Mouse (Mus musculus): ENCODE results near the gene Vmo1. TPM values are rescaled to one million over a fixed set of nuclear protein-coding genes. Genes with fewer than 3 reads are reported as not detected.

Vmo1 gene
- not detected for polyA plus RNA-seq (2014; fragmentation: Illumina TruSeq; extraction: RNeasy Lipid Tissue Mini Kit (QIAGEN cat#74804); ENCODE audit: low replicate concordance)

GRCm38 (mm10) chr11:70514288-70514687 is at the start of gene Vmo1:
Vmo1 (minus strand) TSS chr11:70514616.

DNA sequence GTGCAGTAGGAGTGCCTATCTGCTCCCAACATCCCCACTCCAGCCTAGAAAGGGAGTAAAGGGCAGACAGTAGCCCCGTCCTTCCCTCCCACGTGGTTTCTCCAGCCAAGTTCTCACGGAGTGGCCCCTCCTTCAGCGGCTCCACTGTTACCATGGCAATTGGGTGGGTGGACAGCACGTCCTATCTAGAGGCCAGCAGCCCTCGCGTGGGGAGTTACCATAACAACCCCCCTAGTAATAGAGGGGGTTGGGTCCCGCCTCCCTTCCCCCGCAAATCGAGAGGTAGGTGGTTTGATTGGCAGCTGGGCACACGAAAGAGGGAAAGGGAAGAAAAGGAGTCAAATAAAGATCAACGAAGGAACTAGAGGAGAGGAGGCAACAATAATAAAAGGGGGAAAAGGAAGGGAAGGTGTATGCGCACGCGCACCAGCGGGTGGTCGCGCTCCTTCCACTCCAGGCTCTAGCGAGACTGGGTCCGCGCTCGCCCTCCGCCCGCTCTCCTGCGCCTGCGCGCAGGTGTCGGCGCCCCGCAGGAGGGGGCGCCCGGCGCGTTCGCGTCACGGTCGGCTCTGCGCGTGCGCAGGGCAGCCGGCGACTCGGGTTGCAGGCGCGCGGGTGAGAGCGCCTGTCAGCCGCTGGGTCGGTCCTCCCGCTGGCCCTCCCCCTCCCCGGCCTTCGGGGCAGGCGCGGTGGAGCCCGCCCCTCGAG is 48.0 kb upstream of the Vmo1 start, which contains the start of gene Mink1:
Mink1 (plus strand) TSS at position 595 of the 708 bp plus-strand sequence.

DNA sequence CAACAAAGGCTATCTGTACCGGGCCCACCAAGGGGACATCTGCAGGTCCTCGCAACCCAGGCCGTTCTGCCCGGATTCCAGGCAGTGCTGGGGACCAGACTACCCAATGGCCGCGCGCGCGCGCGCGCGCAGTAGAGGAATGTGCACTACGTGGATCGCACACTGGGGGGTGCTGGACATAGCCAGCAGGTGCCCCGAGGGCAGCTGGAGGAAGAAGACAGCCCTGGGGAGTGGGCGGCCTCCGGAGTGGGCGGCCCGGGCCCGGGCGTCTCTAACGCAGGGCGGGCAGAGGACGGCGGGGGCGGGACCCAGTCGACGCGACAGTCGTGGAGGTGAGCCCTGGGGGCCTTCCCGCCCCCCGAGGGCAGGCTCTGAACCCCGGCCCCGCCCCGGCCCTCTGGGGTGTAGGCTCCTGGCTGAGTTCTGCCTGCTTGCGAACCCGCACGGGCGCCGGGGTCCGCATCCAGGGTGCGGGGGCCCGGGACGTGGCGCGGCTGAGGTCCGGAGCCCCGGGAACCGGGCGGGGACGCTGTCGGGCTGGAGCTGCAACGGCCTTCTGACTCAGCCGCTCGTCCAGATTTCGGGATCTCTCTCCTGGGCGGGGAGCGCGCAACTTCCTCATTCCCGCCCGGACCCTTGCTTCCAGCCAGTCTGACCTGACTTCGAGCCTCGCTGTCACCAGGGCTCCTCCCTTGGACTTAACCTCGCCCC is 25.6 kb upstream of the Vmo1 start, which contains the start of gene Pld2:
Pld2 (plus strand) TSS at position 188 of the 711 bp plus-strand sequence.

GRCm38 (mm10) chr11:70532839-70533238 is 18.4 kb upstream of the Vmo1 start, which contains the start of gene Gm40193:
Gm40193 (minus strand) TSS chr11:70532939.

GRCm38 (mm10) chr11:70525184-70525678 is 10.8 kb upstream of the Vmo1 start, which contains the start of gene Psmb6:
Psmb6 (plus strand) TSS chr11:70525367.

DNA sequence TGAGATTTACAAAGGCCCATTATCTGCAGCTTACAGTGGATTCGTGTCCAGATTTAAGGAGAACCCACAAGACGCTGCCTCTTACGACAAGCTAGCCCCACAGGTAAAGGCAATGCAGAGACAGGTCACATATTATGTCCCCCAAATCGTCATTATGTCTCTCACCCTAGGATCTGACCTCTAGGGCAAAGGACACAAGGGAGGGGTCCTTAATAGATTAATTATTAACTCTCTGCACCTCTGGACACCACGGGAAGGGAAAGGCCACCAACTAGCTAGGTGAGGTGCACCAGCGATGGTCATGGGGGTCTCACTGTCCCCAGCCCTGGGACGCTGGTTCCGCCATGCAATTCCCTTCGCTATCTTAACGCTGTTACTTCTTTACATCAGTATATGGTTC is 4.5 kb upstream of the Vmo1 start, which contains the start of gene Gltpd2:
Gltpd2 (plus strand) TSS at position 274 of the 400 bp plus-strand sequence.

DNA sequence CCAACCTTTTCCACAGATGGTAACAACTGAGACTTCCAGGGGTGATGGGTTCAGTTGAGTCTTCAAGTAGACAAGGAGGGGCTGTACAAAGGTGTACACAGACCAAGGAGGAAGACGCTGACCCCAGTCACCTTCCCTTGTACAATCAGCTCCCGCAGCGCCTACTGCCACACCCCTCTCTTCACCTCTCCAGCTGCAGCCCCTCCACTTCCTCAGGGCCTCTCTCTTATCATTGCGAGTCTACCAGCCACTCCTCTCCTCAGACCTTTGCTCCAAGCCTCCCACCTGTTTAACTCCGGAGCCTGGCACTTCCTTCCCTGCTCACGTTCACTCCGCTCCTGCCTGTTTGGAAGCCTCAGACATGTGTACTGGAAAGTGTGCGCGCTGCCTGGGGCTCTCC is 9.4 kb downstream of the Vmo1 start, which contains the start of gene Tm4sf5:
Tm4sf5 (plus strand) TSS at position 275 of the 400 bp plus-strand sequence.

Other genes starting within 250 kb of the Vmo1 start
- not detected for gene Alox12e, start 192.0 kb downstream of the Vmo1 start, polyA plus RNA-seq (2014; fragmentation: Illumina TruSeq; extraction: RNeasy Lipid Tissue Mini Kit (QIAGEN cat#74804); ENCODE audit: low replicate concordance)
- gene Alox15, start 162.6 kb downstream of the Vmo1 start, polyA plus RNA-seq (2014; fragmentation: Illumina TruSeq; extraction: RNeasy Lipid Tissue Mini Kit (QIAGEN cat#74804); ENCODE audit: low replicate concordance), result 1.5 TPM
- 4.5 TPM for gene Pelp1, start 104.6 kb downstream of the Vmo1 start, polyA plus RNA-seq (2014; fragmentation: Illumina TruSeq; extraction: RNeasy Lipid Tissue Mini Kit (QIAGEN cat#74804); ENCODE audit: low replicate concordance)
- 0.41 TPM for gene Arrb2, start 82.0 kb downstream of the Vmo1 start, polyA plus RNA-seq (2014; fragmentation: Illumina TruSeq; extraction: RNeasy Lipid Tissue Mini Kit (QIAGEN cat#74804); ENCODE audit: low replicate concordance)
- gene Med11, start 62.7 kb downstream of the Vmo1 start, polyA plus RNA-seq (2014; fragmentation: Illumina TruSeq; extraction: RNeasy Lipid Tissue Mini Kit (QIAGEN cat#74804); ENCODE audit: low replicate concordance), result 5.4 TPM
- gene Zmynd15, start 55.2 kb downstream of the Vmo1 start, polyA plus RNA-seq (2014; fragmentation: Illumina TruSeq; extraction: RNeasy Lipid Tissue Mini Kit (QIAGEN cat#74804); ENCODE audit: low replicate concordance), result 0.78 TPM
- gene Cxcl16, start 54.6 kb downstream of the Vmo1 start, polyA plus RNA-seq (2014; fragmentation: Illumina TruSeq; extraction: RNeasy Lipid Tissue Mini Kit (QIAGEN cat#74804); ENCODE audit: low replicate concordance), result 16.5 TPM
- 293 TPM for gene Tm4sf5, start 9.4 kb downstream of the Vmo1 start, polyA plus RNA-seq (2014; fragmentation: Illumina TruSeq; extraction: RNeasy Lipid Tissue Mini Kit (QIAGEN cat#74804); ENCODE audit: low replicate concordance)
- gene Gltpd2, start 4.6 kb upstream of the Vmo1 start, polyA plus RNA-seq (2014; fragmentation: Illumina TruSeq; extraction: RNeasy Lipid Tissue Mini Kit (QIAGEN cat#74804); ENCODE audit: low replicate concordance), result not detected
- gene Psmb6, start 10.8 kb upstream of the Vmo1 start, polyA plus RNA-seq (2014; fragmentation: Illumina TruSeq; extraction: RNeasy Lipid Tissue Mini Kit (QIAGEN cat#74804); ENCODE audit: low replicate concordance), result 13.2 TPM
- not detected for gene Gm40193, start 18.3 kb upstream of the Vmo1 start, polyA plus RNA-seq (2014; fragmentation: Illumina TruSeq; extraction: RNeasy Lipid Tissue Mini Kit (QIAGEN cat#74804); ENCODE audit: low replicate concordance)
- 1.3 TPM for gene Pld2, start 25.4 kb upstream of the Vmo1 start, polyA plus RNA-seq (2014; fragmentation: Illumina TruSeq; extraction: RNeasy Lipid Tissue Mini Kit (QIAGEN cat#74804); ENCODE audit: low replicate concordance)
- 1.6 TPM for gene Mink1, start 48.3 kb upstream of the Vmo1 start, polyA plus RNA-seq (2014; fragmentation: Illumina TruSeq; extraction: RNeasy Lipid Tissue Mini Kit (QIAGEN cat#74804); ENCODE audit: low replicate concordance)
- not detected for gene 4930544D05Rik, start 101.2 kb upstream of the Vmo1 start, polyA plus RNA-seq (2014; fragmentation: Illumina TruSeq; extraction: RNeasy Lipid Tissue Mini Kit (QIAGEN cat#74804); ENCODE audit: low replicate concordance)
- gene Chrne, start 104.6 kb upstream of the Vmo1 start, polyA plus RNA-seq (2014; fragmentation: Illumina TruSeq; extraction: RNeasy Lipid Tissue Mini Kit (QIAGEN cat#74804); ENCODE audit: low replicate concordance), result not detected
- not detected for gene Gp1ba, start 124.5 kb upstream of the Vmo1 start, polyA plus RNA-seq (2014; fragmentation: Illumina TruSeq; extraction: RNeasy Lipid Tissue Mini Kit (QIAGEN cat#74804); ENCODE audit: low replicate concordance)
- 43.6 TPM for gene Rnf167, start 132.6 kb upstream of the Vmo1 start, polyA plus RNA-seq (2014; fragmentation: Illumina TruSeq; extraction: RNeasy Lipid Tissue Mini Kit (QIAGEN cat#74804); ENCODE audit: low replicate concordance)
- 31.8 TPM for gene Slc25a11, start 132.9 kb upstream of the Vmo1 start, polyA plus RNA-seq (2014; fragmentation: Illumina TruSeq; extraction: RNeasy Lipid Tissue Mini Kit (QIAGEN cat#74804); ENCODE audit: low replicate concordance)
- gene Pfn1, start 140.0 kb upstream of the Vmo1 start, polyA plus RNA-seq (2014; fragmentation: Illumina TruSeq; extraction: RNeasy Lipid Tissue Mini Kit (QIAGEN cat#74804); ENCODE audit: low replicate concordance), result 99.8 TPM
- gene Eno3, start 142.6 kb upstream of the Vmo1 start, polyA plus RNA-seq (2014; fragmentation: Illumina TruSeq; extraction: RNeasy Lipid Tissue Mini Kit (QIAGEN cat#74804); ENCODE audit: low replicate concordance), result 0.74 TPM
- 11.3 TPM for gene Spag7, start 154.8 kb upstream of the Vmo1 start, polyA plus RNA-seq (2014; fragmentation: Illumina TruSeq; extraction: RNeasy Lipid Tissue Mini Kit (QIAGEN cat#74804); ENCODE audit: low replicate concordance)
- 0.85 TPM for gene Camta2, start 173.5 kb upstream of the Vmo1 start, polyA plus RNA-seq (2014; fragmentation: Illumina TruSeq; extraction: RNeasy Lipid Tissue Mini Kit (QIAGEN cat#74804); ENCODE audit: low replicate concordance)
- gene Inca1, start 185.5 kb upstream of the Vmo1 start, polyA plus RNA-seq (2014; fragmentation: Illumina TruSeq; extraction: RNeasy Lipid Tissue Mini Kit (QIAGEN cat#74804); ENCODE audit: low replicate concordance), result not detected
- gene Kif1c, start 185.9 kb upstream of the Vmo1 start, polyA plus RNA-seq (2014; fragmentation: Illumina TruSeq; extraction: RNeasy Lipid Tissue Mini Kit (QIAGEN cat#74804); ENCODE audit: low replicate concordance), result 14.5 TPM
- gene Zfp3, start 249.6 kb upstream of the Vmo1 start, polyA plus RNA-seq (2014; fragmentation: Illumina TruSeq; extraction: RNeasy Lipid Tissue Mini Kit (QIAGEN cat#74804); ENCODE audit: low replicate concordance), result 1.6 TPM